Mouse (Mus musculus) E14TG2a.4 (cell line): ENCODE data around the gene Dcaf5.

Experiments used
- H3K27me3 ChIP-seq: 2 replicates; pipeline ENCODE4 v1.6.1; 2014; ENCODE audit warnings: low read length, control low read depth; ENCODE audit not compliant: insufficient read depth
- H3K36me3 ChIP-seq: 2 replicates; pipeline ENCODE4 v1.6.1; 2014; ENCODE audit warnings: low read length, control low read depth; ENCODE audit not compliant: insufficient read depth
- H3K4me1 ChIP-seq: replicated peaks from 2 replicates; pipeline ENCODE4 v1.6.1; 2014; ENCODE audit warnings: low read depth, low read length, control low read depth
- H3K4me3 ChIP-seq: replicated peaks from 2 replicates; pipeline ENCODE4 v1.5.1; 2014; ENCODE audit warnings: mild to moderate bottlenecking, low read length
- H3K9me3 ChIP-seq: 2 replicates; pipeline ENCODE4 v1.6.1; 2014; ENCODE audit warnings: low read length, control low read depth
- CTCF ChIP-seq: conservative IDR thresholded peaks from 2 replicates; pipeline ENCODE4 v1.5.1; 2014; ENCODE audit warnings: low read length
- NANOG ChIP-seq: IDR thresholded peaks from 2 replicates; pipeline ENCODE4 v1.6.1; 2014; ENCODE audit warnings: borderline replicate concordance, low read length, mixed read lengths
- POU5F1 ChIP-seq: IDR thresholded peaks from 2 replicates; pipeline ENCODE4 v1.6.1; 2014; ENCODE audit warnings: low read length, borderline replicate concordance

Dcaf5 gene

GRCm38 (mm10) chr12:80395270-80395669 lies 41.1 kb downstream of the Dcaf5 start:
- Histone ChIP-seq H3K4me1 (no peaks in the 10 kb centered on the region), H3K27me3 (no peaks in the 10 kb centered on the region), H3K9me3 (no peaks in the 10 kb centered on the region), H3K4me3 (no peak overlapping the region), H3K36me3 (peaks cover 35% of the 10 kb centered on the region)
- TF ChIP-seq NANOG, result no peak
- no peak for TF ChIP-seq CTCF
- no peak for TF ChIP-seq POU5F1

GRCm38 (mm10) chr12:80394045-80394444 lies 42.4 kb downstream of the Dcaf5 start:
- Histone ChIP-seq H3K9me3 (no peaks in the 10 kb centered on the region), H3K27me3 (no peaks in the 10 kb centered on the region), H3K36me3 (peaks cover 35% of the 10 kb centered on the region), H3K4me1 (no peaks in the 10 kb centered on the region), H3K4me3 (no peak overlapping the region)
- TF ChIP-seq CTCF (no peak), POU5F1 (no peak), NANOG (no peak)

DNA sequence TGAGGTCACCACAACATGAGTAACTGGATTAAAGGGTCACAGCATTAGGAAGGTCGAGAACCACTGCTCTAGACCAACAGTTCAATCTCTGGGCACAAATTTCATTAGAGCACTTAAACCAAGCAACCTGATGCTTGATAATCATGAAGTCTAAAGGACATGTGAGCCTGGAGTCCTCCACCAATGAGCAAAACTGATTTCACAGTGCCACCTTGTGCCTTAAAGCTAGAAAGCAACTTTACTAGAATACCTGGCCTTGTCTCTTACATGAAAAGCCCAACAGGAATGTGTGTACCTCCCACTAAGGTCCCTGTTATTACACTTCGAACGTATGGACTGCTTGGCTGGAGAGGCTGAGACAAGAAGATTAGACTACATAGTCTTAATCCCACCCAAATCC lies 47.0 kb downstream of the Dcaf5 start:
- 0 out of 2 replicates have a peak, but pooled peaks cover 6% of the 10 kb centered on the region for H3K36me3 ChIP-seq
- peaks cover 4% of the 10 kb centered on the region; the same call in 1 of the 2 replicates for H3K4me1 ChIP-seq
- no peak for TF ChIP-seq NANOG
- TF ChIP-seq POU5F1, result no peak
- peak; percentile 17; the same call in 1 of the 2 replicates for TF ChIP-seq CTCF
- no peak overlapping the region for H3K4me3 ChIP-seq
- no peaks in the 10 kb centered on the region for H3K9me3 ChIP-seq
- H3K27me3 ChIP-seq, result no peaks in the 10 kb centered on the region

GRCm38 (mm10) chr12:80387326-80387725 lies 49.1 kb downstream of the Dcaf5 start:
- no peak overlapping the region for H3K4me3 ChIP-seq
- H3K27me3 ChIP-seq, result no peaks in the 10 kb centered on the region
- H3K4me1 ChIP-seq, result peaks cover 4% of the 10 kb centered on the region; the same call in 1 of the 2 replicates
- TF ChIP-seq POU5F1 (no peak), NANOG (no peak)
- 0 out of 2 replicates have a peak, but pooled peaks cover 4% of the 10 kb centered on the region for H3K36me3 ChIP-seq
- H3K9me3 ChIP-seq, result no peaks in the 10 kb centered on the region

- TF ChIP-seq CTCF (no peak), NANOG (no peak), POU5F1 (no peak)
- Histone ChIP-seq H3K36me3 (peaks cover 7% of the 10 kb centered on the region; the same call in 1 of the 2 replicates), H3K9me3 (peaks cover 14% of the 10 kb centered on the region), H3K4me3 (no peak overlapping the region), H3K27me3 (no peaks in the 10 kb centered on the region), H3K4me1 (peaks cover 4% of the 10 kb centered on the region; the same call in 1 of the 2 replicates)
These were observed 51.0 kb downstream of the Dcaf5 start for GRCm38 (mm10) chr12:80385361-80385760.

GRCm38 (mm10) chr12:80383478-80383877 lies 52.9 kb downstream of the Dcaf5 start:
- Histone ChIP-seq H3K9me3 (peaks cover 26% of the 10 kb centered on the region), H3K27me3 (no peaks in the 10 kb centered on the region), H3K4me3 (no peak overlapping the region), H3K4me1 (peaks cover 4% of the 10 kb centered on the region; the same call in 1 of the 2 replicates), H3K36me3 (peaks cover 7% of the 10 kb centered on the region; the same call in 1 of the 2 replicates)
- TF ChIP-seq POU5F1, result no peak

GRCm38 (mm10) chr12:80382794-80383193 lies 53.6 kb downstream of the Dcaf5 start:
- peaks cover 26% of the 10 kb centered on the region for H3K9me3 ChIP-seq
- H3K4me1 ChIP-seq, result peaks cover 4% of the 10 kb centered on the region; the same call in 1 of the 2 replicates
- H3K36me3 ChIP-seq, result peaks cover 7% of the 10 kb centered on the region; the same call in 1 of the 2 replicates
- H3K4me3 ChIP-seq, result no peak overlapping the region
- H3K27me3 ChIP-seq, result no peaks in the 10 kb centered on the region
- no peak for TF ChIP-seq POU5F1
- TF ChIP-seq NANOG, result no peak
- no peak for TF ChIP-seq CTCF

DNA sequence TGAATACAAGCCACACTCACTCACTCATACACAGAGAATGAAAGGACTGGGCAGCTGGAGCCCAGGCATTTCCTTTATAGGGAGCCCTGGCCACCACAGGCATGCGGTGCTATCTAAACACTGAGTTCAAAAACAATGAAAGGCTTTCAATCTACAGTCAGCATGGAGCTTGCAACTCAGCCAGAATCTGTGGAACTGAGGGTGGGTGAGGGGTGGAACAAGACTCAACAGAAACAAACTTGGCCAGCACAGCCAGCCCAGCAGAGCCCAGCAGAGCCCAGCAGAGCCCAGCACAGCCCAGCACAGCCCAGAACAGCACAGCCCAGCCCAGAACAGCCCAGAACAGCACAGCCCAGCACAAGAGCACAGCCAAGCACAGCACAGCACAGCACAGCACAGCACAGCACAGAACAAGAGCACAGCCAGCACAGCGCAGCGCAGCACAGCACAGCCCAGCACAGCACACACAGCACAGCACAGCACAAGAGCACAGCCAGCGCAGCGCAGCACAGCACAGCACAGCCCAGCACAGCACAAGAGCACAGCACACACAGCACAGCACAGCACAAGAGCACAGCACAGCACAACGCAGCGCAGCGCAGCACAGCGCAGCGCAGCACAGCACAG lies 56.5 kb downstream of the Dcaf5 start:
- TF ChIP-seq POU5F1, result no peak
- no peak for TF ChIP-seq NANOG
- TF ChIP-seq CTCF, result no peak

GRCm38 (mm10) chr12:80379393-80379792 lies 57.0 kb downstream of the Dcaf5 start:
- peaks cover 11% of the 10 kb centered on the region; the same call in 1 of the 2 replicates for H3K36me3 ChIP-seq
- H3K4me1 ChIP-seq, result no peaks in the 10 kb centered on the region
- H3K27me3 ChIP-seq, result no peaks in the 10 kb centered on the region
- peaks cover 26% of the 10 kb centered on the region for H3K9me3 ChIP-seq
- TF ChIP-seq POU5F1, result no peak
- no peak for TF ChIP-seq CTCF
- TF ChIP-seq NANOG, result no peak
- H3K4me3 ChIP-seq, result no peak overlapping the region

More for the DNA sequence above, 56.5 kb downstream of the Dcaf5 start:
- H3K4me3 ChIP-seq, result no peak overlapping the region
- H3K9me3 ChIP-seq, result peaks cover 26% of the 10 kb centered on the region
- H3K36me3 ChIP-seq, result peaks cover 11% of the 10 kb centered on the region; the same call in 1 of the 2 replicates
- no peaks in the 10 kb centered on the region for H3K4me1 ChIP-seq
- no peaks in the 10 kb centered on the region for H3K27me3 ChIP-seq
